Comparison of ENCODE assay signal across 24 mouse cellular contexts in the genomic region with DNA sequence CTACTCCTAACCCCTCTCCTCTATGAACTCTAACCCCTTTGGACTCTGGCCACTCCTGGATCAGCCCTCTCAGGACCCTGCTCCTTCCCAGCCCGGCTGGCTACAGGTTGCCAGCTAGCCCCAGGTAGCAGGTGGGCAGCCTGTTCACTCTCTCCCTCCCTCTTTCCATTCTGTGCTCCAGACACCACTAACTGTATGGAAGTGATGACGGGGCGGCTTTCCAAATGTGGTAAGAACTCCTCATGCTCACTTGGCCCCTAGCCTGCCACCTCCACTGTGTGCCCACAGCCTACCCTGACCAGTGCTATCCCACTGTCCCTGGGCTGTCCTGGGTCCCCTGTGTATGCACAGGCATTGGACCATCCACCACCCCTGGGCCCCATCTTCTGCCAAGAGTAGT. TPM values are rescaled to one million over a fixed set of nuclear protein-coding genes. Genes with fewer than 3 reads are reported as not detected.
DNase-seq lines count a peak whose midpoint lies in the region; ATAC-seq and TF ChIP-seq lines count a peak whose summit lies in the region.
"Had no signal": no experiment of that assay in that cellular context is flagged by ENCODE, and none has a peak within 500 bp of the region (broad histone marks: within the 10 kb centered on the region; RNA-seq: fewer than 3 reads in every experiment).

No protein-coding gene starts in this region.

- ATAC-seq in forebrain, embryonic 11.5 days (replicated peaks; ENCODE audit: low FRiP score): 0 out of 2 replicates have a peak, but pooled peaks have one; percentile 22
- no peak for ATAC-seq in forebrain, postnatal 0 days
- ATAC-seq in frontal cortex, adult (ENCODE audit: low TSS enrichment): no peak
- ATAC-seq: forebrain, embryonic 16.5 days; midbrain, embryonic 13.5 days had no signal

- H3K36me3 ChIP-seq in forebrain, embryonic 11.5 days (ENCODE audit: control insufficient read depth, insufficient read depth, low read length): peaks cover 2% of the 10 kb centered on the region; the same call in 1 of the 2 replicates
- peaks cover 85% of the 10 kb centered on the region for H3K36me3 ChIP-seq in forebrain, postnatal 0 days (ENCODE audit: insufficient read depth)

- no peak for TF ChIP-seq POLR2A in cerebellum, adult 2 months (IDR thresholded peaks at IDR 0.05; ENCODE audit: borderline replicate concordance, insufficient read depth, low read length)

- H3K27me3 ChIP-seq in forebrain, embryonic 11.5 days (ENCODE audit: control insufficient read depth, insufficient read depth, low read length): no peaks in the 10 kb centered on the region
- H3K27me3 ChIP-seq in forebrain, postnatal 0 days (ENCODE audit: insufficient read depth, low read length): no peaks in the 10 kb centered on the region
- H3K27me3 ChIP-seq in cerebellum, adult 2 months (ENCODE audit: control insufficient read depth, insufficient read depth, low read length): no peaks in the 10 kb centered on the region
- H3K27me3 ChIP-seq: heart, embryonic 13.5 days; liver, embryonic 13.5 days; midbrain, embryonic 13.5 days had no signal

- no peak for TF ChIP-seq CTCF in forebrain, postnatal 0 days (IDR thresholded peaks at IDR 0.05; ENCODE audit: low read depth)
- TF ChIP-seq CTCF in cerebellum, adult 2 months (IDR thresholded peaks at IDR 0.05; ENCODE audit: borderline replicate concordance, insufficient read depth, low read depth, low read length): no peak

- H3K4me1 ChIP-seq in forebrain, embryonic 11.5 days (replicated peaks; ENCODE audit: control insufficient read depth, insufficient read depth, low read length): no peaks in the 10 kb centered on the region
- H3K4me1 ChIP-seq in forebrain, postnatal 0 days (ENCODE audit: insufficient read depth): no peaks in the 10 kb centered on the region
- H3K4me1 ChIP-seq in cerebellum, adult 2 months (ENCODE audit: control insufficient read depth, insufficient read depth, low read length): peaks cover 24% of the 10 kb centered on the region
- H3K4me1 ChIP-seq: liver, embryonic 13.5 days; midbrain, embryonic 13.5 days had no signal

- no peak for DNase-seq in forebrain, embryonic 11.5 days (ENCODE audit: low spot score)
- no peak for DNase-seq in forebrain, postnatal 0 days
- peak; percentile 13 for DNase-seq in adipocyte (ENCODE audit: low spot score)
- DNase-seq in cerebellum, adult 2 months: peak; percentile 73 to 81
- DNase-seq in cerebellum, postnatal 25 days: peak; percentile 73 to 85
- DNase-seq in urinary bladder, postnatal 36 days (ENCODE audit: low spot score in 2 of 2): no peak
- DNase-seq: adrenal gland, postnatal 25 days; gastrocnemius, postnatal 36 days; heart, adult 2 months; heart, postnatal 14 days; kidney, adult 2 months; kidney, postnatal 25 days; liver, embryonic 13.5 days; lung, adult 2 months; lung, postnatal 36 days; right cerebral cortex, postnatal 14 days; thymus, postnatal 14 days had no signal

- H3K9me3 ChIP-seq in forebrain, embryonic 11.5 days (ENCODE audit: control insufficient read depth, low read length): no peaks in the 10 kb centered on the region
- H3K9me3 ChIP-seq in forebrain, postnatal 0 days (ENCODE audit: low read length): no peaks in the 10 kb centered on the region
- H3K9me3 ChIP-seq: embryonic facial prominence, embryonic 10.5 days; heart, embryonic 13.5 days; liver, embryonic 13.5 days; megakaryocyte, embryonic 14.5 days; midbrain, embryonic 13.5 days had no signal

- H3K27ac ChIP-seq in forebrain, embryonic 11.5 days (ENCODE audit: low read depth, low read length): no peak overlapping the region
- no peak overlapping the region for H3K27ac ChIP-seq in forebrain, postnatal 0 days (ENCODE audit: low read depth, low read length)
- H3K27ac ChIP-seq in cerebellum, adult 2 months (ENCODE audit: insufficient read depth, low read length): peak overlapping the region; percentile 49; the same call in 1 of the 2 replicates
- H3K27ac ChIP-seq: embryonic facial prominence, embryonic 10.5 days; heart, adult 2 months; heart, embryonic 13.5 days; liver, embryonic 13.5 days; midbrain, embryonic 13.5 days had no signal

- no peak overlapping the region for H3K4me2 ChIP-seq in forebrain, embryonic 11.5 days (ENCODE audit: low read depth, low read length, severe bottlenecking)
- no peak overlapping the region for H3K4me2 ChIP-seq in forebrain, postnatal 0 days (ENCODE audit: low read depth)
- H3K4me2 ChIP-seq: heart, embryonic 13.5 days; liver, embryonic 13.5 days; midbrain, embryonic 13.5 days had no signal

- WGBS in forebrain, embryonic 11.5 days: 86% methylated on average over 3 of the region's 3 CpGs
- 72% methylated on average over 3 of the region's 3 CpGs for WGBS in forebrain, postnatal 0 days
- WGBS in cerebellum, adult 2 months: 3% methylated on average over 3 of the region's 3 CpGs

- H3K4me3 ChIP-seq in forebrain, embryonic 11.5 days (ENCODE audit: low read depth, low read length): no peak overlapping the region
- H3K4me3 ChIP-seq in forebrain, postnatal 0 days (ENCODE audit: low read depth, low read length): no peak overlapping the region
- H3K4me3 ChIP-seq in cerebellum, adult 2 months (replicated peaks; ENCODE audit: insufficient read depth, low read depth, low read length): no peak overlapping the region
- H3K4me3 ChIP-seq: embryonic facial prominence, embryonic 10.5 days; heart, adult 2 months; heart, embryonic 13.5 days; liver, embryonic 13.5 days; megakaryocyte, embryonic 14.5 days; midbrain, embryonic 13.5 days had no signal

- no peak overlapping the region for H3K9ac ChIP-seq in forebrain, embryonic 11.5 days (ENCODE audit: low read length)
- H3K9ac ChIP-seq in forebrain, postnatal 0 days: no peak overlapping the region
- H3K9ac ChIP-seq: heart, embryonic 13.5 days; liver, embryonic 13.5 days; midbrain, embryonic 13.5 days had no signal

RNA-seq across cellular contexts. Expression of gene Brsk2, which starts 51.1 kb away (rescaled TPM):
- 13.8 and 15.5 TPM in 2 replicates for polyA plus RNA-seq in forebrain, embryonic 11.5 days (2014; fragmentation: Nextera tagmentation; extraction: Ambion mirVana)
- 107 and 132 TPM in 2 replicates for total RNA-seq in forebrain, postnatal 0 days (2014; rRNA removed)
- polyA plus RNA-seq in forebrain, postnatal 0 days (2015; fragmentation: Nextera tagmentation; extraction: Ambion mirVana): 15.8 and 18.3 TPM in 2 replicates
- 173 and 182 TPM in 2 replicates for polyA plus RNA-seq in cerebellum, adult 2 months (2012; rRNA removed)
- total RNA-seq: common myeloid progenitor, adult 5-6 weeks had no signal

Comparison
In these comparisons a context has a peak if more than half of its experiments do, and no peak if none do; other contexts are left out.
1. DNase-seq: peak in adipocyte (single experiment), cerebellum, adult 2 months (2 of 2) and cerebellum, postnatal 25 days (2 of 2); none in forebrain, embryonic 11.5 days (single experiment), forebrain, postnatal 0 days (single experiment) and urinary bladder, postnatal 36 days (0 of 2).